In the genomic region with DNA sequence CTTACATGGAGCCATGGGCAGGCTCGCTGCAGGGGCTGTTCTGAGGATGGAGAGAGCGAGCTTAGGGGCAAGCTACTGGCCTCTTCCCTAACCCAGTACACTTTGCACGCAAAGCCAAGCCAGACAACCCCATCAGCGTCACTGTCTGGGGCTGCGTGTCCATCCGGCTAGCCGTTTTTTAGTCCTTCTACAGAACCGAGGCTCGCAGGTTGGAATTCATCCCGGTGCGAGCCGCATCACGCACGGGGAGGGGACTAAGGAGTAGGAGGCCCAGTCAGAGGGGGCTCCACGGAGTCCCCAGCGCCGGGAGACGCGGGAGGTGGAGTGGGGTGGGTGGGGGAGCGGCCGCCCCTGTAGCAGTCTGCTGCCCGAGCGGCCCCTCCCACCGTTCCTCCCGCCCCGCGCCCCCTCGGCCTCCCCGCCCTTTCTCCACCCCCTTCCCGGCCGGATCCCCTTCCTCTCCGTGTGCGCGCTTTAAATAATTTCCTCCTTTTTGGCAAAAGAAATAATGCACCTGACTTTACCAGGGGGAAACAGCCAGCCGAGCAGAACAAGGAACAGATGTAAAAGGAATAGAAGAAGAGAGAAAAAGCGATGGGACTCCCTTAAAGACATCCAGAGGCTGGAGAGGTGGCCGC, we compare ENCODE assay signal across 9 mouse cellular contexts. TPM values are rescaled to one million over a fixed set of nuclear protein-coding genes. Genes with fewer than 3 reads are reported as not detected.
A peak's percentile ranks its signal among the peaks of the same experiment; 100 is the strongest.
DNase-seq lines count a peak whose midpoint lies in the region; ATAC-seq lines count a peak whose summit lies in the region.
"Had no signal": no experiment of that assay in that cellular context is flagged by ENCODE, and none has a peak within 500 bp of the region (broad histone marks: within the 10 kb centered on the region; RNA-seq: fewer than 3 reads in every experiment).

No protein-coding gene starts in this region.

- ATAC-seq in neural tube, embryonic 12.5 days (ENCODE audit: low FRiP score, low read depth) = peak; percentile 72
- ATAC-seq in megakaryocyte-erythroid progenitor cell, adult 5-6 weeks (replicated peaks; ENCODE audit: low FRiP score, low TSS enrichment, poor library complexity, severe bottlenecking) = no peak

- peak overlapping the region; percentile 55 for H3K4me3 ChIP-seq in neural tube, embryonic 12.5 days

- H3K9ac ChIP-seq in neural tube, embryonic 12.5 days = peak overlapping the region; percentile 48

- H3K27ac ChIP-seq in neural tube, embryonic 12.5 days = no peak overlapping the region

- WGBS in neural tube, embryonic 12.5 days = 1% methylated on average over 35 of the region's 37 CpGs

- H3K36me3 ChIP-seq in neural tube, embryonic 12.5 days = no peaks in the 10 kb centered on the region

- H3K4me1 ChIP-seq in neural tube, embryonic 12.5 days = peaks cover 33% of the 10 kb centered on the region

- peak; percentile 17 for DNase-seq in gastrocnemius, adult 18-20 months (ENCODE audit: low spot score)
- DNase-seq in gastrocnemius, adult 8-10 months (ENCODE audit: low spot score in 2 of 2) = no peak
- peak; percentile 24 for DNase-seq in ZHBTc4 (ENCODE audit: low read depth, low spot score)
- peak; percentile 17 to 32 for DNase-seq in gastrocnemius, postnatal 36 days
- DNase-seq in kidney, postnatal 14 days = peak; percentile 7
- no peak for DNase-seq in ovary, postnatal 36 days (ENCODE audit: low spot score)

- peak overlapping the region; percentile 99 for H3K4me2 ChIP-seq in neural tube, embryonic 12.5 days (replicated peaks)

- no peaks in the 10 kb centered on the region for H3K9me3 ChIP-seq in neural tube, embryonic 12.5 days

- peaks cover 48% of the 10 kb centered on the region for H3K27me3 ChIP-seq in neural tube, embryonic 12.5 days (replicated peaks)
- H3K27me3 ChIP-seq: CH12.LX had no signal

- intact Hi-C loops in gastrocnemius, postnatal 36 days (cut with DNase I) = no loop called here

RNA-seq across cellular contexts. Expression of a gene that starts 0.5 kb away (rescaled TPM):
- total RNA-seq in gastrocnemius, adult 18-20 months (2021) = under 1 TPM; 0.37 to 0.66 TPM
- total RNA-seq in gastrocnemius, adult 8-10 months (2022) = under 1 TPM; 0.36 to 0.63 (median 0.39) TPM
- total RNA-seq in gastrocnemius, postnatal 36 days (2021) = under 1 TPM; 0.64 to 0.99 TPM
- polyA plus RNA-seq in neural tube, embryonic 12.5 days (2016; fragmentation: Nextera tagmentation; extraction: Ambion mirVana) = 1.00 and 1.1 TPM in 2 replicates
- not detected in 2 replicates for total RNA-seq in megakaryocyte-erythroid progenitor cell, adult 5-6 weeks (2014; fragmentation: Nextera tagmentation)
- not detected in 2 replicates for total RNA-seq in megakaryocyte-erythroid progenitor cell, adult 5-6 weeks (2017)
- total RNA-seq: CH12.LX had no signal

Comparison
In these comparisons a context has a peak if more than half of its experiments do, and no peak if none do; other contexts are left out.
1. DNase-seq: peak in gastrocnemius, adult 18-20 months (single experiment), ZHBTc4 (single experiment), gastrocnemius, postnatal 36 days (2 of 2) and kidney, postnatal 14 days (single experiment); none in gastrocnemius, adult 8-10 months (0 of 2) and ovary, postnatal 36 days (single experiment).